Mouse (Mus musculus) midbrain, embryonic 10.5 days (tissue): ENCODE data around the gene Pard3b. TPM values are rescaled to one million over a fixed set of nuclear protein-coding genes. Genes with fewer than 3 reads are reported as not detected.

ENCODE experiments used
- DNase-seq: peaks from one replicate; pipeline ENCODE4 v3.0.0-alpha.2; 2017; ENCODE audit warnings: low spot score
- H3K27ac ChIP-seq: fragments of 300-500 bp; sonication (generic); replicated peaks from 2 replicates; pipeline ENCODE4 v1.5.1; 2016; ENCODE audit warnings: mild to moderate bottlenecking
- H3K27me3 ChIP-seq: fragments of 300-500 bp; sonication (generic); 2 replicates; pipeline ENCODE4 v1.6.1; 2016; ENCODE audit warnings: low read depth, mild to moderate bottlenecking; ENCODE audit not compliant: poor library complexity, severe bottlenecking
- H3K36me3 ChIP-seq: fragments of 300-500 bp; sonication (generic); 2 replicates; pipeline ENCODE4 v1.6.1; 2016; ENCODE audit warnings: mild to moderate bottlenecking, moderate library complexity
- H3K4me1 ChIP-seq: fragments of 300-500 bp; sonication (generic); 2 replicates; pipeline ENCODE4 v1.6.1; 2016
- H3K4me3 ChIP-seq: fragments of 300-500 bp; sonication (generic); 2 replicates; pipeline ENCODE4 v1.5.1; 2016; ENCODE audit warnings: mild to moderate bottlenecking, moderate library complexity
- H3K9me3 ChIP-seq: fragments of 300-500 bp; sonication (generic); replicated peaks from 2 replicates; pipeline ENCODE4 v1.6.1; 2016; ENCODE audit warnings: mild to moderate bottlenecking
- WGBS: fragments of 180-500 bp; shearing (Covaris S2); methylation state at CpG from one replicate; pipeline ENCODE4 v1.1.7; 2016; 5-methylcytosine and 5-hydroxymethylcytosine counted together
- polyA plus RNA-seq: library from polyadenylated mRNA; unstranded; fragments of >200 nt; fragmentation: Nextera tagmentation; extraction: Ambion mirVana; gene quantifications from 2 replicates; pipeline ENCODE4 v1.2.1, GENCODE M21; 2016

The Pard3b gene
- polyA plus RNA-seq, 1 experiment from 2014 or later: 8.2 TPM

- no peak overlapping the region for H3K4me3 ChIP-seq
- 0 out of 2 replicates have a peak, but pooled peaks cover 7% of the 10 kb centered on the region for H3K4me1 ChIP-seq
- H3K36me3 ChIP-seq: no peaks in the 10 kb centered on the region
- H3K27me3 ChIP-seq: no peaks in the 10 kb centered on the region
- H3K27ac ChIP-seq: no peak overlapping the region
- DNase-seq: no peak
- 94% methylated on average over 4 of the region's 4 CpGs for WGBS
- no peaks in the 10 kb centered on the region for H3K9me3 ChIP-seq
Observed at GRCm38 (mm10) chr1:62348371-62348770, 709.7 kb downstream of the Pard3b start.

- no peak for DNase-seq
- Histone ChIP-seq H3K4me1 (peaks cover 6% of the 10 kb centered on the region), H3K27ac (no peak overlapping the region), H3K9me3 (no peaks in the 10 kb centered on the region), H3K4me3 (no peak overlapping the region), H3K36me3 (no peaks in the 10 kb centered on the region), H3K27me3 (no peaks in the 10 kb centered on the region)
- WGBS: 55% methylated on average over 4 of the region's 4 CpGs
Observed at GRCm38 (mm10) chr1:62355496-62355895, 716.9 kb downstream of the Pard3b start.

GRCm38 (mm10) chr1:62374427-62375050 is 735.9 kb downstream of the Pard3b start:
- DNase-seq: no peak
- Histone ChIP-seq H3K27me3 (no peaks in the 10 kb centered on the region), H3K9me3 (no peaks in the 10 kb centered on the region), H3K36me3 (no peaks in the 10 kb centered on the region), H3K4me3 (no peak overlapping the region), H3K4me1 (peaks cover 5% of the 10 kb centered on the region), H3K27ac (no peak overlapping the region)
- 79% methylated on average over 7 of the region's 7 CpGs for WGBS

GRCm38 (mm10) chr1:62378335-62378734 is 739.7 kb downstream of the Pard3b start:
- Histone ChIP-seq H3K9me3 (no peaks in the 10 kb centered on the region), H3K36me3 (no peaks in the 10 kb centered on the region), H3K4me3 (no peak overlapping the region), H3K27me3 (no peaks in the 10 kb centered on the region), H3K27ac (no peak overlapping the region), H3K4me1 (no peaks in the 10 kb centered on the region)
- no peak for DNase-seq
- 85% methylated on average over 4 of the region's 4 CpGs for WGBS

- Histone ChIP-seq H3K4me3 (no peak overlapping the region), H3K27me3 (no peaks in the 10 kb centered on the region), H3K27ac (no peak overlapping the region), H3K9me3 (no peaks in the 10 kb centered on the region), H3K4me1 (no peaks in the 10 kb centered on the region), H3K36me3 (no peaks in the 10 kb centered on the region)
- DNase-seq: no peak
- WGBS: 70% methylated on average over 14 of the region's 14 CpGs
Observed at GRCm38 (mm10) chr1:62382807-62383514, 744.3 kb downstream of the Pard3b start.

- Histone ChIP-seq H3K36me3 (no peaks in the 10 kb centered on the region), H3K27ac (no peak overlapping the region), H3K9me3 (no peaks in the 10 kb centered on the region), H3K4me1 (no peaks in the 10 kb centered on the region), H3K27me3 (no peaks in the 10 kb centered on the region), H3K4me3 (no peak overlapping the region)
- WGBS: 90% methylated on average over 1 of the region's 1 CpGs
- DNase-seq: no peak
Observed at GRCm38 (mm10) chr1:62384241-62384640, 745.6 kb downstream of the Pard3b start.

GRCm38 (mm10) chr1:62388013-62388412 is 749.4 kb downstream of the Pard3b start:
- DNase-seq: no peak
- H3K36me3 ChIP-seq: no peaks in the 10 kb centered on the region
- H3K4me1 ChIP-seq: 0 out of 2 replicates have a peak, but pooled peaks cover under 1% of the 10 kb centered on the region
- no peak overlapping the region for H3K4me3 ChIP-seq
- no peaks in the 10 kb centered on the region for H3K27me3 ChIP-seq
- 84% methylated on average over 4 of the region's 4 CpGs for WGBS
- no peaks in the 10 kb centered on the region for H3K9me3 ChIP-seq
- no peak overlapping the region for H3K27ac ChIP-seq

- 56% methylated on average over 4 of the region's 4 CpGs for WGBS
- Histone ChIP-seq H3K27me3 (no peaks in the 10 kb centered on the region), H3K27ac (no peak overlapping the region), H3K4me3 (no peak overlapping the region), H3K4me1 (0 out of 2 replicates have a peak, but pooled peaks cover 2% of the 10 kb centered on the region), H3K9me3 (no peaks in the 10 kb centered on the region), H3K36me3 (no peaks in the 10 kb centered on the region)
- no peak for DNase-seq
Observed at GRCm38 (mm10) chr1:62392863-62393262, 754.2 kb downstream of the Pard3b start.

GRCm38 (mm10) chr1:62394555-62394954 is 755.9 kb downstream of the Pard3b start:
- H3K4me1 ChIP-seq: 0 out of 2 replicates have a peak, but pooled peaks cover 2% of the 10 kb centered on the region
- H3K27ac ChIP-seq: no peak overlapping the region
- no peak for DNase-seq
- no peak overlapping the region for H3K4me3 ChIP-seq
- H3K9me3 ChIP-seq: no peaks in the 10 kb centered on the region
- WGBS: 87% methylated on average over 3 of the region's 3 CpGs
- H3K36me3 ChIP-seq: no peaks in the 10 kb centered on the region
- no peaks in the 10 kb centered on the region for H3K27me3 ChIP-seq

GRCm38 (mm10) chr1:62398261-62398660 is 759.6 kb downstream of the Pard3b start:
- Histone ChIP-seq H3K4me3 (no peak overlapping the region), H3K4me1 (no peaks in the 10 kb centered on the region), H3K9me3 (no peaks in the 10 kb centered on the region), H3K27ac (no peak overlapping the region), H3K36me3 (no peaks in the 10 kb centered on the region), H3K27me3 (no peaks in the 10 kb centered on the region)
- 22% methylated on average over 3 of the region's 3 CpGs for WGBS
- DNase-seq: no peak

- no peaks in the 10 kb centered on the region for H3K9me3 ChIP-seq
- H3K36me3 ChIP-seq: no peaks in the 10 kb centered on the region
- no peak overlapping the region for H3K27ac ChIP-seq
- DNase-seq: no peak
- WGBS: 79% methylated on average over 4 of the region's 4 CpGs
- no peaks in the 10 kb centered on the region for H3K27me3 ChIP-seq
- no peaks in the 10 kb centered on the region for H3K4me1 ChIP-seq
- no peak overlapping the region for H3K4me3 ChIP-seq
Observed at GRCm38 (mm10) chr1:62398738-62399137, 760.1 kb downstream of the Pard3b start.

GRCm38 (mm10) chr1:62405061-62405460 is 766.4 kb downstream of the Pard3b start:
- H3K9me3 ChIP-seq: no peaks in the 10 kb centered on the region
- no peak for DNase-seq
- H3K4me1 ChIP-seq: no peaks in the 10 kb centered on the region; the same call in 1 of the 2 replicates
- no peak overlapping the region for H3K27ac ChIP-seq
- H3K36me3 ChIP-seq: no peaks in the 10 kb centered on the region
- no peaks in the 10 kb centered on the region; the same call in 1 of the 2 replicates for H3K27me3 ChIP-seq
- 64% methylated on average over 8 of the region's 8 CpGs for WGBS
- no peak overlapping the region for H3K4me3 ChIP-seq

- no peak for DNase-seq
- no peaks in the 10 kb centered on the region for H3K4me1 ChIP-seq
- H3K27me3 ChIP-seq: no peaks in the 10 kb centered on the region; the same call in 1 of the 2 replicates
- no peak overlapping the region for H3K27ac ChIP-seq
- H3K4me3 ChIP-seq: no peak overlapping the region
- H3K36me3 ChIP-seq: no peaks in the 10 kb centered on the region
- no peaks in the 10 kb centered on the region for H3K9me3 ChIP-seq
- WGBS: 86% methylated on average over 2 of the region's 2 CpGs
Observed at GRCm38 (mm10) chr1:62411368-62411767, 772.7 kb downstream of the Pard3b start.
